Mouse (Mus musculus) ES-E14 (cell line): Measurements from ENCODE around the gene Ubap1.

Experiments
- CHD2 ChIP-seq: IDR thresholded peaks from 2 replicates; pipeline ENCODE4 v1.6.1; 2014; ENCODE audit warnings: mild to moderate bottlenecking, low read depth, low read length, inconsistent platforms
- MAFK ChIP-seq: IDR thresholded peaks from 2 replicates; pipeline ENCODE4 v1.6.1; 2014; ENCODE audit warnings: mild to moderate bottlenecking, low read depth, low read length, inconsistent platforms; ENCODE audit not compliant: insufficient read depth
- ZC3H11A ChIP-seq: IDR thresholded peaks from 2 replicates; pipeline ENCODE4 v1.6.1; 2012; ENCODE audit warnings: low read depth, mild to moderate bottlenecking, inconsistent platforms, low read length, borderline replicate concordance
- ZNF384 ChIP-seq: IDR thresholded peaks from 2 replicates; pipeline ENCODE4 v1.6.1; 2012; ENCODE audit warnings: low read depth, low read length, inconsistent platforms

DNA sequence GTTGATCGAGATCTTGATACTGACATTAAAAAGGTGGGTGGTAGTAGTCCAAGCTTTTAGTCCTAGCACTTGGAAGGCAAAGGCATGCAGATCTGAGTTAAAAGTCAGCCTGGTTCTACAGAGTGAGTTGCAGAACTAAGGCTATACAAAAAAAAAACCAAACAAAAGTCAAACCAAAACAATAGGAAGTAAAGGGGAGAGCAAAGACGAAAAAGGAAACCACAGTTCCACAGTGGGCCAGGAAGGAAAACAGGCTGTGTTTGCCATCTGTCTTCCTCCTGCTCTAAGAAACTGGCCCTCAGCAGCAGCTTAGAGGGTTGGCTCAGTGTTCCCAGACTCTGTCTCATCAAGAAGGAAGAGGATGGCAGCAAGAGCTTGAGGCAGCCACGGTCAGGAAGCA, 44.5 kb upstream of the Ubap1 start:
- TF ChIP-seq ZNF384 = no peak
- TF ChIP-seq MAFK = no peak
- TF ChIP-seq ZC3H11A = no peak
- no peak for TF ChIP-seq CHD2
